Mouse (Mus musculus): ENCODE measurements around the gene Slc30a2.

The Slc30a2 gene

GRCm38 (mm10) chr4:134401181-134401661 is 58.2 kb downstream of the Slc30a2 start:
- peak; percentile 39 to 61 for DNase-seq

- DNase-seq: no peak
Measured at GRCm38 (mm10) chr4:134401856-134402570, 59.0 kb downstream of the Slc30a2 start.

- peak; percentile 74 to 82 for DNase-seq
Measured at GRCm38 (mm10) chr4:134402571-134403262, 59.7 kb downstream of the Slc30a2 start.

GRCm38 (mm10) chr4:134403721-134404120 is 60.7 kb downstream of the Slc30a2 start:
- peak; percentile 46 to 67 for DNase-seq
